Mouse (Mus musculus) liver, embryonic 15.5 days (tissue): ENCODE measurements around the gene Gtf3c1. TPM values are rescaled to one million over a fixed set of nuclear protein-coding genes. Genes with fewer than 3 reads are reported as not detected.
A peak's percentile ranks its signal among the peaks of the same experiment; 100 is the strongest.

ENCODE experiments used
- ATAC-seq: fragments of 200-750 bp; cut with Nextera tagmentation; 2 replicates; pipeline ENCODE4 v1.8.0; 2017; ENCODE audit warnings: moderate number of reproducible peaks, mild to moderate bottlenecking, moderate library complexity; ENCODE audit not compliant: insufficient read depth
- H3K27ac ChIP-seq: fragments of 300-500 bp; sonication (generic); replicated peaks from 2 replicates; pipeline ENCODE4 v1.5.1; 2015; ENCODE audit warnings: mild to moderate bottlenecking, inconsistent platforms
- H3K27me3 ChIP-seq: fragments of 300-500 bp; sonication (generic); 2 replicates; pipeline ENCODE4 v1.6.1; 2015; ENCODE audit warnings: mild to moderate bottlenecking, inconsistent platforms
- H3K36me3 ChIP-seq: fragments of 300-500 bp; sonication (generic); replicated peaks from 2 replicates; pipeline ENCODE4 v1.6.1; 2015; ENCODE audit warnings: moderate library complexity, mild to moderate bottlenecking, inconsistent platforms
- H3K4me1 ChIP-seq: fragments of 300-500 bp; sonication (generic); replicated peaks from 2 replicates; pipeline ENCODE4 v1.6.1; 2015; ENCODE audit warnings: inconsistent platforms
- H3K4me2 ChIP-seq: fragments of 300-500 bp; sonication (generic); 2 replicates; pipeline ENCODE4 v1.6.1; 2015; ENCODE audit warnings: moderate library complexity, mild to moderate bottlenecking, inconsistent platforms
- H3K4me3 ChIP-seq: fragments of 300-500 bp; sonication (generic); replicated peaks from 2 replicates; pipeline ENCODE4 v1.5.1; 2015; ENCODE audit warnings: mild to moderate bottlenecking, inconsistent platforms
- H3K9ac ChIP-seq: fragments of 300-500 bp; sonication (generic); 2 replicates; pipeline ENCODE4 v1.6.1; 2015; ENCODE audit warnings: moderate library complexity, mild to moderate bottlenecking, inconsistent platforms
- H3K9me3 ChIP-seq: fragments of 300-500 bp; sonication (generic); replicated peaks from 2 replicates; pipeline ENCODE4 v1.6.1; 2016; ENCODE audit warnings: inconsistent platforms
- WGBS: fragments of 180-500 bp; shearing (Covaris S2); methylation state at CpG from one replicate; pipeline ENCODE4 v1.1.7; 2015; ENCODE audit warnings: mixed read lengths; ENCODE audit not compliant: insufficient replicate concordance; 5-methylcytosine and 5-hydroxymethylcytosine counted together
- polyA plus RNA-seq: library from polyadenylated mRNA; unstranded; fragments of >200 nt; fragmentation: Nextera tagmentation; extraction: Ambion mirVana; gene quantifications from 2 replicates; pipeline ENCODE4 v1.2.1, GENCODE M21; 2015

Gene Gtf3c1
- polyA plus RNA-seq, result 7.8 and 8.0 TPM in 2 replicates

DNA sequence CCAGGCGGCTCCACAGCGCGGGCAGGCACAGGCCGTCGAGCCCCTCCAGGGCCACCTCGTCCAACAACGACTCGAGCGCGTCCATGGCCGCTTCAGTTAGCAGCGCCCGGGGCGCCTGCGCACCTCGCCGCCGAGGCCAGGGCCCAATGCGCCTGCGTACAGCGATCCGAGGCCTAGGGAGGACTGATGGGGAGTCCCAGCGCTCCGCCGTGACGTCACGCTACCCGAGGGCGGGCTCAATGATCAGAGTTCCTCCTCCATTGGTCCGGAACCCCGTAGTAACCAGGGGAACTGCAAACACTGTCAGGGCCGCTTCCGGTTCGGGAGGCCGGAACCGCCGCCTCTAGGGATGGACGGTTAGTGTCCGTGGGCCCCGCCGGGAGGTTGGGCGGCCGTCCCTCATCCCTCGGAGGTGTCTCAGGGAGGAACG lies at the start of gene Gtf3c1, which contains the start of gene D430042O09Rik:
Gene Gtf3c1 (minus strand): TSS at position 188 of the 430 bp plus-strand sequence.
Gene D430042O09Rik (plus strand): TSS at position 296 of the 430 bp plus-strand sequence.
- H3K36me3 ChIP-seq, result peaks cover 19% of the 10 kb centered on the region
- peak within 1 kb of the TSS; percentile 76 for H3K4me3 ChIP-seq
- peaks cover 41% of the 10 kb centered on the region for H3K4me1 ChIP-seq
- ATAC-seq, result peak; percentile 97
- peak within 1 kb of the TSS; percentile 82 for H3K9ac ChIP-seq
- H3K27me3 ChIP-seq, result no peaks in the 10 kb centered on the region
- WGBS, result under 1% methylated on average over 45 of the region's 45 CpGs
- no peaks in the 10 kb centered on the region for H3K9me3 ChIP-seq
- peak within 1 kb of the TSS; percentile 92 for H3K4me2 ChIP-seq
- H3K27ac ChIP-seq, result peak within 1 kb of the TSS; percentile 87

DNA sequence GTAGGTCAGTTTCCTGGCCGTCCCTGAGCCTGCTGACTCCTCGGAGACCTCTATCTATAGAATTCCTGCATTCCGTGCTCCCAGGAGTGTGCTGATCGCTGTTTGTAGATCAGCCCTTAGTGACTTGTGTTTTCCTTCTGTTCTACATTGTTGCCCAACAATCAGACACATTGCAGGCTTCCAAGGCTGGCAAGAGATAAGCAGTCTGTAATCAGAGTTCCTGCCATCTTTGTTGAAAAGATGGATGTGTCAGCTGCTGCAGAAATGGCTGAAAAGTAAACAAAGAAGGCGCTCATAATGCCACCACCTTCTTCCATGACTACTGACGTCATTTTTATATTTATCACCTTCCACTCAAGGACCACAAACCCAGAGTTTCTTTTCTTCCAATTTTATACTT lies 49.2 kb upstream of the Gtf3c1 start:
- ATAC-seq, result no peak
- no peak overlapping the region for H3K4me2 ChIP-seq
- H3K9ac ChIP-seq, result no peak overlapping the region
- H3K4me1 ChIP-seq, result no peaks in the 10 kb centered on the region; the same call in 1 of the 2 replicates
- no peak overlapping the region for H3K27ac ChIP-seq
- 36% methylated on average over 6 of the region's 6 CpGs for WGBS
- H3K9me3 ChIP-seq, result no peaks in the 10 kb centered on the region
- H3K27me3 ChIP-seq, result no peaks in the 10 kb centered on the region
- no peak overlapping the region for H3K4me3 ChIP-seq
- no peaks in the 10 kb centered on the region for H3K36me3 ChIP-seq

DNA sequence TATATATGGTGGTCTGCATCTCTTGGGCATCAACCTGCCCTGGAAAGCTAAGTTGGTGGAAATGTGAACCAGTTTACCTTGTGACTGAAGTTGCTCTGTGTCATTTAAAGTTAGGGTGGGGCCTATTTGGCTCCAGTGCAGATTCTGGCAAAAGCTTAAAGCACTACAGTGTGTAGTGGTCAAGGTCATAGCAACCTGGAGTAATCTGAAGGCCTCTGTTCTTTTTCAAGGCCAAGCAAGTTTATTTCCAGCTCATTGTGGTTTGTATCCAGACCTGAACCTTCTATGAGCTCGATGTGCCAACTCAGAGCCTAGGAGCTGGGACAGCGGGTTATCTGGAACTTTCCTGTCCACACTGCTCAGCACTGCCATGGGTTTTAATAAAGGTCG lies 45.7 kb upstream of the Gtf3c1 start:
- Histone ChIP-seq H3K27me3 (no peaks in the 10 kb centered on the region), H3K36me3 (no peaks in the 10 kb centered on the region), H3K9ac (no peak overlapping the region), H3K4me3 (no peak overlapping the region), H3K27ac (no peak overlapping the region), H3K9me3 (no peaks in the 10 kb centered on the region), H3K4me2 (no peak overlapping the region), H3K4me1 (no peaks in the 10 kb centered on the region; the same call in 1 of the 2 replicates)
- no peak for ATAC-seq
- WGBS, result 69% methylated on average over 3 of the region's 3 CpGs

GRCm38 (mm10) chr7:125752699-125753325 lies 45.2 kb upstream of the Gtf3c1 start:
- WGBS, result 63% methylated on average over 7 of the region's 7 CpGs
- no peak for ATAC-seq
- H3K27ac ChIP-seq, result no peak overlapping the region
- H3K9me3 ChIP-seq, result no peaks in the 10 kb centered on the region
- no peaks in the 10 kb centered on the region; the same call in 1 of the 2 replicates for H3K4me1 ChIP-seq
- H3K4me3 ChIP-seq, result no peak overlapping the region
- no peaks in the 10 kb centered on the region for H3K36me3 ChIP-seq
- no peak overlapping the region for H3K4me2 ChIP-seq
- H3K9ac ChIP-seq, result no peak overlapping the region
- no peaks in the 10 kb centered on the region for H3K27me3 ChIP-seq

- no peaks in the 10 kb centered on the region for H3K36me3 ChIP-seq
- peaks cover 11% of the 10 kb centered on the region for H3K4me1 ChIP-seq
- H3K9ac ChIP-seq, result no peak overlapping the region
- H3K4me2 ChIP-seq, result no peak overlapping the region
- ATAC-seq, result no peak
- no peaks in the 10 kb centered on the region for H3K27me3 ChIP-seq
- no peaks in the 10 kb centered on the region for H3K9me3 ChIP-seq
- no peak overlapping the region for H3K27ac ChIP-seq
- 55% methylated on average over 3 of the region's 3 CpGs for WGBS
- no peak overlapping the region for H3K4me3 ChIP-seq
These were observed 40.6 kb upstream of the Gtf3c1 start for GRCm38 (mm10) chr7:125748186-125748585.

- Histone ChIP-seq H3K9ac (no peak overlapping the region), H3K36me3 (no peaks in the 10 kb centered on the region), H3K4me1 (peaks cover 11% of the 10 kb centered on the region), H3K27ac (no peak overlapping the region), H3K27me3 (no peaks in the 10 kb centered on the region), H3K4me3 (no peak overlapping the region), H3K4me2 (no peak overlapping the region), H3K9me3 (no peaks in the 10 kb centered on the region)
- 57% methylated on average over 7 of the region's 7 CpGs for WGBS
- ATAC-seq, result no peak
These were observed 39.7 kb upstream of the Gtf3c1 start for GRCm38 (mm10) chr7:125747316-125747690.

- Histone ChIP-seq H3K36me3 (no peaks in the 10 kb centered on the region), H3K9me3 (no peaks in the 10 kb centered on the region), H3K4me3 (no peak overlapping the region), H3K4me2 (no peak overlapping the region), H3K4me1 (peaks cover 11% of the 10 kb centered on the region), H3K27me3 (no peaks in the 10 kb centered on the region), H3K27ac (no peak overlapping the region), H3K9ac (no peak overlapping the region)
- ATAC-seq, result no peak
- WGBS, result 49% methylated on average over 2 of the region's 2 CpGs
These were observed 39.2 kb upstream of the Gtf3c1 start for GRCm38 (mm10) chr7:125746621-125747315.

GRCm38 (mm10) chr7:125744774-125745173 lies 37.2 kb upstream of the Gtf3c1 start:
- Histone ChIP-seq H3K27ac (no peak overlapping the region), H3K9ac (no peak overlapping the region), H3K4me1 (peaks cover 11% of the 10 kb centered on the region), H3K4me3 (no peak overlapping the region), H3K27me3 (no peaks in the 10 kb centered on the region), H3K4me2 (no peak overlapping the region), H3K9me3 (no peaks in the 10 kb centered on the region), H3K36me3 (no peaks in the 10 kb centered on the region)
- ATAC-seq, result no peak
- 47% methylated on average over 1 of the region's 1 CpGs for WGBS

GRCm38 (mm10) chr7:125741271-125741703 lies 33.7 kb upstream of the Gtf3c1 start:
- Histone ChIP-seq H3K36me3 (no peaks in the 10 kb centered on the region), H3K4me3 (no peak overlapping the region), H3K4me2 (no peak overlapping the region), H3K9me3 (no peaks in the 10 kb centered on the region), H3K4me1 (peaks cover 2% of the 10 kb centered on the region), H3K27ac (no peak overlapping the region), H3K27me3 (no peaks in the 10 kb centered on the region), H3K9ac (no peak overlapping the region)
- 14% methylated on average over 1 of the region's 1 CpGs for WGBS
- ATAC-seq, result no peak

GRCm38 (mm10) chr7:125740521-125740920 lies 32.9 kb upstream of the Gtf3c1 start:
- no peak overlapping the region for H3K27ac ChIP-seq
- H3K4me3 ChIP-seq, result no peak overlapping the region
- H3K9ac ChIP-seq, result no peak overlapping the region
- no peaks in the 10 kb centered on the region for H3K4me1 ChIP-seq
- H3K4me2 ChIP-seq, result no peak overlapping the region
- WGBS, result 57% methylated on average over 2 of the region's 2 CpGs
- no peaks in the 10 kb centered on the region for H3K36me3 ChIP-seq
- H3K27me3 ChIP-seq, result no peaks in the 10 kb centered on the region
- H3K9me3 ChIP-seq, result no peaks in the 10 kb centered on the region
- ATAC-seq, result no peak

DNA sequence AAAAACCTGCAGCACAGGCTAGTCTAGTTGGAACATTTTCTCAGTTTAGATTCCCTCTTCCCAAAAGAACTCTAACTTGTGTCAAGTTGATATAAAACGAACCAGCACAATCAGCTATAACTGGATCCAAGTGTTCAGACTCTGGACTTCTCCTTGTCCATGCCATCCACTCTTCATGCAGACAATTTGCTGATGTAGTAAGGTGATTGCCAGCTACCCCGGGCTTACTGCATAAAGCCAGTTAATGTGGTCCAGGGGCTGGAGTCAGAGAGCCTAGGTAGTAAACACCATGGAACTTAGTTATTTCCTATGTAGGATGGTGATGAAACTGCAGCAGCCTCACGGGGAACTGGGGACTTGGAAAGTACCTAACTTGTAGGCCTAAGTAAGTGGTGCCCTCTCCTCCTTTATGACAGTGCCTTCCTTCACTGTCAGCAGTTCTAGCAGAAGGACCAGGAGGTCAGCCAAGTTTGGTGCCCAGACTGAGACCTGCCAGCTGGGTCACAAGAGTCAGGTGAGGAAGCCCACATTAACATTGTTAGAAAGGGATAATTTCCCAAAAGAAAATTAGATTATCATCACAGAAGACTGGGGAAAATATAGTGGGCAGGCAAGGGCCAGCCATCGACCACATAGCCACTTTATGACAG lies 28.9 kb upstream of the Gtf3c1 start:
- no peak overlapping the region for H3K4me2 ChIP-seq
- H3K4me3 ChIP-seq, result no peak overlapping the region
- no peak overlapping the region for H3K27ac ChIP-seq
- no peaks in the 10 kb centered on the region for H3K9me3 ChIP-seq
- H3K27me3 ChIP-seq, result no peaks in the 10 kb centered on the region
- 50% methylated on average over 4 of the region's 4 CpGs for WGBS
- no peaks in the 10 kb centered on the region for H3K36me3 ChIP-seq
- no peaks in the 10 kb centered on the region for H3K4me1 ChIP-seq
- H3K9ac ChIP-seq, result no peak overlapping the region
- ATAC-seq, result no peak
